Mouse (Mus musculus): ENCODE measurements around the gene March9. TPM values are rescaled to one million over a fixed set of nuclear protein-coding genes. Genes with fewer than 3 reads are reported as not detected.
A peak's percentile ranks its signal among the peaks of the same experiment; 100 is the strongest.

Gene March9
- polyA plus RNA-seq, 1 experiment from 2014 or later, result 1.1 TPM

GRCm38 (mm10) chr10:127036273-127036672 lies 23.7 kb downstream of the March9 start:
- DNase-seq (ENCODE audit: extremely low spot score, low spot score), result no peak
- H3K36me3 ChIP-seq (replicated peaks), result no peaks in the 10 kb centered on the region
- H3K4me3 ChIP-seq, result no peak overlapping the region
- no peaks in the 10 kb centered on the region for H3K9me3 ChIP-seq
- peaks cover 20% of the 10 kb centered on the region for H3K27me3 ChIP-seq (ENCODE audit: poor library complexity, severe bottlenecking)
- H3K27ac ChIP-seq, result no peak overlapping the region
- peaks cover 11% of the 10 kb centered on the region for H3K4me1 ChIP-seq
- WGBS, result 84% methylated on average over 12 of the region's 12 CpGs

GRCm38 (mm10) chr10:127033301-127033741 lies 26.7 kb downstream of the March9 start:
- Histone ChIP-seq H3K4me3 (no peak overlapping the region), H3K36me3 (replicated peaks) (peaks cover 12% of the 10 kb centered on the region), H3K4me1 (peaks cover 12% of the 10 kb centered on the region), H3K9me3 (no peaks in the 10 kb centered on the region), H3K27me3 (ENCODE audit: poor library complexity, severe bottlenecking) (no peaks in the 10 kb centered on the region), H3K27ac (no peak overlapping the region)
- no peak for DNase-seq (ENCODE audit: extremely low spot score, low spot score)
- WGBS, result 82% methylated on average over 8 of the region's 8 CpGs

GRCm38 (mm10) chr10:127030336-127031296 lies 29.4 kb downstream of the March9 start, which contains the start of gene Tsfm:
Gene Tsfm (minus strand): TSS chr10:127030840.
- H3K27me3 ChIP-seq (ENCODE audit: poor library complexity, severe bottlenecking), result no peaks in the 10 kb centered on the region
- peak within 1 kb of the TSS; percentile 96 for H3K27ac ChIP-seq
- peak within 1 kb of the TSS; percentile 78 for H3K4me3 ChIP-seq
- WGBS, result 5% methylated on average over 56 of the region's 56 CpGs
- peaks cover 39% of the 10 kb centered on the region for H3K36me3 ChIP-seq (replicated peaks)
- peak; percentile 88 for DNase-seq (ENCODE audit: extremely low spot score, low spot score)
- no peaks in the 10 kb centered on the region for H3K9me3 ChIP-seq
- H3K4me1 ChIP-seq, result peaks cover 12% of the 10 kb centered on the region

- no peak for DNase-seq (ENCODE audit: extremely low spot score, low spot score)
- Histone ChIP-seq H3K27ac (no peak overlapping the region), H3K27me3 (ENCODE audit: poor library complexity, severe bottlenecking) (no peaks in the 10 kb centered on the region), H3K4me1 (peaks cover 12% of the 10 kb centered on the region), H3K4me3 (no peak overlapping the region), H3K36me3 (replicated peaks) (peaks cover 27% of the 10 kb centered on the region), H3K9me3 (no peaks in the 10 kb centered on the region)
- 89% methylated on average over 16 of the region's 16 CpGs for WGBS
Measured at GRCm38 (mm10) chr10:127018422-127018821, 41.6 kb downstream of the March9 start.

- no peak overlapping the region for H3K27ac ChIP-seq
- 22% methylated on average over 2 of the region's 2 CpGs for WGBS
- H3K27me3 ChIP-seq (ENCODE audit: poor library complexity, severe bottlenecking), result no peaks in the 10 kb centered on the region
- H3K9me3 ChIP-seq, result no peaks in the 10 kb centered on the region
- DNase-seq (ENCODE audit: extremely low spot score, low spot score), result no peak
- no peak overlapping the region for H3K4me3 ChIP-seq
- peaks cover 12% of the 10 kb centered on the region for H3K4me1 ChIP-seq
- H3K36me3 ChIP-seq (replicated peaks), result peaks cover 14% of the 10 kb centered on the region
Measured at GRCm38 (mm10) chr10:127017071-127017470, 42.9 kb downstream of the March9 start.

GRCm38 (mm10) chr10:127016488-127016887 lies 43.5 kb downstream of the March9 start:
- Histone ChIP-seq H3K36me3 (replicated peaks) (peaks cover 8% of the 10 kb centered on the region), H3K27ac (no peak overlapping the region), H3K4me1 (peaks cover 12% of the 10 kb centered on the region), H3K4me3 (no peak overlapping the region), H3K27me3 (ENCODE audit: poor library complexity, severe bottlenecking) (no peaks in the 10 kb centered on the region), H3K9me3 (no peaks in the 10 kb centered on the region)
- no peak for DNase-seq (ENCODE audit: extremely low spot score, low spot score)
- 69% methylated on average over 5 of the region's 5 CpGs for WGBS

Other genes starting within 250 kb of the March9 start
- 19.9 and 21.2 TPM in 2 replicates for gene Atp23, start 158.8 kb downstream of the March9 start, polyA plus RNA-seq (2016; fragmentation: Nextera tagmentation; extraction: Ambion mirVana)
- 42.3 and 42.5 TPM in 2 replicates for gene Ctdsp2, start 81.5 kb downstream of the March9 start, polyA plus RNA-seq (2016; fragmentation: Nextera tagmentation; extraction: Ambion mirVana)
- 0.06 and 0.10 TPM in 2 replicates for gene Avil, start 59.5 kb downstream of the March9 start, polyA plus RNA-seq (2016; fragmentation: Nextera tagmentation; extraction: Ambion mirVana)
- gene Tsfm, start 29.3 kb downstream of the March9 start, polyA plus RNA-seq (2016; fragmentation: Nextera tagmentation; extraction: Ambion mirVana), result 110 and 117 TPM in 2 replicates
- gene Mettl1, start 18.8 kb downstream of the March9 start, polyA plus RNA-seq (2016; fragmentation: Nextera tagmentation; extraction: Ambion mirVana), result 62.1 and 65.2 TPM in 2 replicates
- 0.18 and 0.21 TPM in 2 replicates for gene Eef1akmt3, start 18.7 kb downstream of the March9 start, polyA plus RNA-seq (2016; fragmentation: Nextera tagmentation; extraction: Ambion mirVana)
- 0.11 and 0.16 TPM in 2 replicates for gene Cyp27b1, start 11.9 kb downstream of the March9 start, polyA plus RNA-seq (2016; fragmentation: Nextera tagmentation; extraction: Ambion mirVana)
- 3,005 and 3,066 TPM in 2 replicates for gene Cdk4, start 3.4 kb upstream of the March9 start, polyA plus RNA-seq (2016; fragmentation: Nextera tagmentation; extraction: Ambion mirVana)
- gene Tspan31, start 10.1 kb upstream of the March9 start, polyA plus RNA-seq (2016; fragmentation: Nextera tagmentation; extraction: Ambion mirVana), result 188 and 190 TPM in 2 replicates
- gene Agap2, start 15.1 kb upstream of the March9 start, polyA plus RNA-seq (2016; fragmentation: Nextera tagmentation; extraction: Ambion mirVana), result 0.10 and 0.23 TPM in 2 replicates
- gene Os9, start 60.9 kb upstream of the March9 start, polyA plus RNA-seq (2016; fragmentation: Nextera tagmentation; extraction: Ambion mirVana), result 54.2 and 57.6 TPM in 2 replicates
- 4.0 and 5.0 TPM in 2 replicates for gene B4galnt1, start 105.0 kb upstream of the March9 start, polyA plus RNA-seq (2016; fragmentation: Nextera tagmentation; extraction: Ambion mirVana)
- gene Slc26a10, start 120.5 kb upstream of the March9 start, polyA plus RNA-seq (2016; fragmentation: Nextera tagmentation; extraction: Ambion mirVana), result 1.9 and 2.0 TPM in 2 replicates
- gene Arhgef25, start 129.9 kb upstream of the March9 start, polyA plus RNA-seq (2016; fragmentation: Nextera tagmentation; extraction: Ambion mirVana), result 23.7 and 25.7 TPM in 2 replicates
- 106 and 108 TPM in 2 replicates for gene Dtx3, start 135.5 kb upstream of the March9 start, polyA plus RNA-seq (2016; fragmentation: Nextera tagmentation; extraction: Ambion mirVana)
- 21.3 and 21.4 TPM in 2 replicates for gene Pip4k2c, start 151.4 kb upstream of the March9 start, polyA plus RNA-seq (2016; fragmentation: Nextera tagmentation; extraction: Ambion mirVana)
- 6.6 and 7.9 TPM in 2 replicates for gene Kif5a, start 203.2 kb upstream of the March9 start, polyA plus RNA-seq (2016; fragmentation: Nextera tagmentation; extraction: Ambion mirVana)
- 192 and 206 TPM in 2 replicates for gene Dctn2, start 206.2 kb upstream of the March9 start, polyA plus RNA-seq (2016; fragmentation: Nextera tagmentation; extraction: Ambion mirVana)
- gene Mbd6, start 228.8 kb upstream of the March9 start, polyA plus RNA-seq (2016; fragmentation: Nextera tagmentation; extraction: Ambion mirVana), result 9.1 and 11.4 TPM in 2 replicates